Mouse (Mus musculus) liver, embryonic 14.5 days (tissue): ENCODE results near the gene Cdc42se2. TPM values are rescaled to one million over a fixed set of nuclear protein-coding genes. Genes with fewer than 3 reads are reported as not detected.
A peak's percentile ranks its signal among the peaks of the same experiment; 100 is the strongest.

Experiments
- ATAC-seq: fragments of 200-750 bp; cut with Nextera tagmentation; 2 replicates; pipeline ENCODE4 v1.8.0; 2017; ENCODE audit warnings: moderate number of reproducible peaks, mild to moderate bottlenecking, moderate library complexity; ENCODE audit not compliant: insufficient read depth
- DNase-seq, 3 experiments: peaks; one replicate each; pipeline ENCODE4 v3.0.0-alpha.2; 2012 to 2013; ENCODE audit warnings: low read depth in 3 of 3, low spot score in 3 of 3
- H3K27ac ChIP-seq: fragments of 300-500 bp; sonication (generic); 2 replicates; pipeline ENCODE4 v1.5.1; 2014; ENCODE audit warnings: moderate library complexity, mild to moderate bottlenecking, control low read depth, inconsistent platforms
- H3K27me3 ChIP-seq: fragments of 300-500 bp; sonication (generic); 2 replicates; pipeline ENCODE4 v1.6.1; 2014; ENCODE audit warnings: mild to moderate bottlenecking, low read length, moderate library complexity; ENCODE audit not compliant: control insufficient read depth, insufficient read depth
- H3K36me3 ChIP-seq: fragments of 300-500 bp; sonication (generic); replicated peaks from 2 replicates; pipeline ENCODE4 v1.6.1; 2014; ENCODE audit warnings: low read depth; ENCODE audit not compliant: control insufficient read depth, insufficient read depth
- H3K4me1 ChIP-seq, 2 experiments: fragments of 200-500 bp in 1 of 2; fragments of 300-500 bp in 1 of 2; sonication (generic) in 1 of 2; replicated peaks; 2 replicates each; pipeline ENCODE4 v1.6.1; 2012 to 2014; ENCODE audit warnings: antibody characterized with exemption in 1 of 2, inconsistent platforms in 1 of 2, low read length in 1 of 2; ENCODE audit not compliant: control insufficient read depth in 2 of 2, insufficient read depth in 2 of 2
- H3K4me2 ChIP-seq: fragments of 300-500 bp; sonication (generic); 2 replicates; pipeline ENCODE4 v1.6.1; 2014; ENCODE audit warnings: low read depth, mild to moderate bottlenecking, control low read depth, moderate library complexity
- H3K4me3 ChIP-seq, 2 experiments: fragments of 200-500 bp in 1 of 2; fragments of 300-500 bp in 1 of 2; sonication (generic) in 1 of 2; 2 replicates each; pipeline ENCODE4 v1.5.1; 2012 to 2014; ENCODE audit warnings: low read depth in 2 of 2, low read length in 2 of 2, mild to moderate bottlenecking in 2 of 2, control low read depth in 1 of 2, inconsistent platforms in 1 of 2, moderate library complexity in 1 of 2; ENCODE audit not compliant: insufficient read depth in 1 of 2
- H3K9ac ChIP-seq: fragments of 300-500 bp; sonication (generic); replicated peaks from 2 replicates; pipeline ENCODE4 v1.6.1; 2014; ENCODE audit warnings: mild to moderate bottlenecking, control low read depth, moderate library complexity
- H3K9me3 ChIP-seq: fragments of 300-500 bp; sonication (generic); 2 replicates; pipeline ENCODE4 v1.6.1; 2016; ENCODE audit warnings: low read length, mixed read lengths; ENCODE audit not compliant: control insufficient read depth
- CTCF ChIP-seq: IDR thresholded peaks from 2 replicates; pipeline ENCODE4 v1.5.1; 2016; ENCODE audit warnings: antibody characterized with exemption, low read depth, control low read depth
- EP300 ChIP-seq: IDR thresholded peaks from 2 replicates; pipeline ENCODE4 v1.6.1; 2016; ENCODE audit warnings: antibody characterized with exemption, low read depth
- WGBS: fragments of 180-500 bp; shearing (Covaris S2); extraction: QIAGEN DNeasy Blood & Tissue Kit; methylation state at CpG from one replicate; pipeline ENCODE4 v1.1.7; 2014; ENCODE audit not compliant: insufficient replicate concordance; 5-methylcytosine and 5-hydroxymethylcytosine counted together
- polyA plus RNA-seq, 2 experiments: library from polyadenylated mRNA; depleted of rRNA in 1 of 2; stranded (reverse) in 1 of 2; unstranded in 1 of 2; fragments of >200 nt; fragmentation: Nextera tagmentation in 1 of 2; extraction: Ambion mirVana in 1 of 2; gene quantifications; 2 replicates each; pipeline versions ENCODE4 v1.2.1 to v1.2.3; 2012 to 2014

The Cdc42se2 gene
- polyA plus RNA-seq, 2 experiments = 9.2 to 15.5 TPM

- H3K27ac ChIP-seq = no peak overlapping the region
- H3K36me3 ChIP-seq = no peaks in the 10 kb centered on the region
- WGBS = 59% methylated on average over 4 of the region's 4 CpGs
- no peaks in the 10 kb centered on the region for H3K27me3 ChIP-seq
- H3K4me3 ChIP-seq = no peak overlapping the region
- TF ChIP-seq EP300 (no peak), CTCF (peak; percentile 32)
- no peak overlapping the region for H3K9ac ChIP-seq
- no peak overlapping the region for H3K4me2 ChIP-seq
- DNase-seq (no peak), ATAC-seq (no peak)
- no peaks in the 10 kb centered on the region; the same call in 1 of the 2 replicates for H3K9me3 ChIP-seq
- H3K4me1 ChIP-seq = no peaks in the 10 kb centered on the region
Measured at GRCm38 (mm10) chr11:54825774-54826173, 38.3 kb upstream of the Cdc42se2 start.

DNA sequence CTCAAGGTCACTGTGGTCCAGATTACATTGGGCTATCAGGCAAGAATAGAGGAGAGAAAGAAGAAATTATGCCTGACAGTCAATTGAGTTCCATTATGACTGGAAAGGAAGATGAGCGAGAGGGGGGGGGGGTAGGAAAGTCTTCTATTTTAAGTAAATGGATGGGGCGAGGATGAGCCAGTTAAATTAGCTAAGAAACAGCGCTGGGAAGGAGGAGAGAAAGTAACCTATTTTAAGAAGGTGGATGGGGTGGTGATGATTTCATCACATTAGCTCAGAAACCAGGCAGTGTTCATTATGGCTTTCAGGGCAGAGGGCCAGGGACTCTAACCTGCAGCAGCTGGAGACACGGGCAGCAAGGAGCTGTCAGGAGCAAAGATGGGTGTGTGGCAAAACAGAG is 36.0 kb upstream of the Cdc42se2 start:
- no peaks in the 10 kb centered on the region for H3K27me3 ChIP-seq
- WGBS = 74% methylated on average over 4 of the region's 4 CpGs
- ATAC-seq (no peak), DNase-seq (no peak)
- H3K4me1 ChIP-seq = no peaks in the 10 kb centered on the region
- H3K4me2 ChIP-seq = no peak overlapping the region
- H3K4me3 ChIP-seq = no peak overlapping the region
- no peak for TF ChIP-seq EP300
- no peak for TF ChIP-seq CTCF
- H3K9me3 ChIP-seq = no peaks in the 10 kb centered on the region; the same call in 1 of the 2 replicates
- H3K9ac ChIP-seq = no peak overlapping the region
- H3K36me3 ChIP-seq = no peaks in the 10 kb centered on the region
- no peak overlapping the region for H3K27ac ChIP-seq

- Histone ChIP-seq H3K4me2 (no peak overlapping the region), H3K4me3 (no peak overlapping the region), H3K27me3 (no peaks in the 10 kb centered on the region), H3K4me1 (no peaks in the 10 kb centered on the region), H3K27ac (no peak overlapping the region), H3K36me3 (no peaks in the 10 kb centered on the region), H3K9ac (no peak overlapping the region), H3K9me3 (no peaks in the 10 kb centered on the region; the same call in 1 of the 2 replicates)
- DNase-seq (no peak), ATAC-seq (no peak)
- 62% methylated on average over 7 of the region's 7 CpGs for WGBS
- TF ChIP-seq CTCF (no peak), EP300 (no peak)
Measured at GRCm38 (mm10) chr11:54819489-54819888, 32.0 kb upstream of the Cdc42se2 start.

- DNase-seq (no peak), ATAC-seq (no peak)
- H3K9ac ChIP-seq = no peak overlapping the region
- H3K27ac ChIP-seq = no peak overlapping the region
- TF ChIP-seq CTCF = no peak
- no peak for TF ChIP-seq EP300
- H3K9me3 ChIP-seq = no peaks in the 10 kb centered on the region
- no peaks in the 10 kb centered on the region for H3K27me3 ChIP-seq
- no peak overlapping the region for H3K4me3 ChIP-seq
- WGBS = 59% methylated on average over 4 of the region's 4 CpGs
- H3K36me3 ChIP-seq = no peaks in the 10 kb centered on the region
- no peaks in the 10 kb centered on the region; a peak in 1 of 4 replicates for H3K4me1 ChIP-seq
- H3K4me2 ChIP-seq = no peak overlapping the region
Measured at GRCm38 (mm10) chr11:54817449-54817848, 30.0 kb upstream of the Cdc42se2 start.

DNA sequence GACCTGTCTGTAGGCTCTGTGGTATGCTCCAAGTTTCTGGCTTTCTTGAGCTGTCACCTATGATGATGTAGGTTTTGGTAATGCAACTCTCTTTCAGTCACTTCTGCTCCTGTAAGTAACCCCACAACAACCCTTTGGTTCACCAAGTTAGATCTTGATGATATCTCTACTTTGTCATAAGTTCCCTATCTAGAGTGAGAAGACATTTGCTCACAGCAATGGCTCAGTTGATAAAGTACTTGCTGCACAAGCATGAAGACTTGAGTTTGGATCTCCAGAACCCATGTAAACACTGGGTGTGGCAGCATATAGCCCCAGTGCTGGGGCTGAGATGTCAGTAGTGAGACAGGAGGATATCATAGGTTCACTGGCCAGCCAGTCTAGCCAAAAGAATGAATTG is 28.2 kb upstream of the Cdc42se2 start:
- Histone ChIP-seq H3K9me3 (no peaks in the 10 kb centered on the region), H3K36me3 (no peaks in the 10 kb centered on the region), H3K4me1 (peaks cover 0 to 6% of the 10 kb centered on the region in 2 experiments; a peak in 2 of 4 replicates), H3K27me3 (no peaks in the 10 kb centered on the region), H3K4me3 (no peak overlapping the region), H3K27ac (no peak overlapping the region), H3K9ac (no peak overlapping the region), H3K4me2 (no peak overlapping the region)
- DNase-seq = no peak
- ATAC-seq = no peak
- TF ChIP-seq CTCF (no peak), EP300 (no peak)
